Mouse (Mus musculus) MEL (cell line): ENCODE measurements around the gene Parpbp. TPM values are rescaled to one million over a fixed set of nuclear protein-coding genes. Genes with fewer than 3 reads are reported as not detected.

Experiments
- DNase-seq: peaks from one replicate; pipeline ENCODE4 v3.0.0; 2011; ENCODE audit warnings: low read depth, low spot score
- H3K27ac ChIP-seq: 2 replicates; pipeline ENCODE4 v1.5.1; 2012; ENCODE audit warnings: low read depth, mild to moderate bottlenecking, control low read depth, low read length, moderate library complexity; ENCODE audit not compliant: control insufficient read depth
- H3K27me3 ChIP-seq, 2 experiments: fragments of 150-350 bp in 1 of 2; sonication (generic) in 1 of 2; 2 replicates each; pipeline ENCODE4 v1.6.1; 2012; ENCODE audit warnings: low read length in 2 of 2, mild to moderate bottlenecking in 2 of 2, improper control_type of control experiment in 1 of 2, moderate library complexity in 1 of 2; ENCODE audit not compliant: insufficient read depth in 2 of 2, control insufficient read depth in 1 of 2
- H3K36me3 ChIP-seq, 2 experiments: 2 replicates each; pipeline ENCODE4 v1.6.1; 2012 to 2014; ENCODE audit warnings: low read length in 2 of 2, improper control_type of control experiment in 1 of 2, inconsistent platforms in 1 of 2, mild to moderate bottlenecking in 1 of 2; ENCODE audit not compliant: insufficient read depth in 2 of 2, control insufficient read depth in 1 of 2
- H3K4me1 ChIP-seq, 2 experiments: fragments of 150-350 bp in 1 of 2; sonication (generic) in 1 of 2; 2 replicates each; pipeline ENCODE4 v1.6.1; 2012; ENCODE audit warnings: low read length in 2 of 2, improper control_type of control experiment in 1 of 2, mild to moderate bottlenecking in 1 of 2; ENCODE audit not compliant: insufficient read depth in 2 of 2, control insufficient read depth in 1 of 2
- H3K4me3 ChIP-seq, 2 experiments: fragments of 150-350 bp in 1 of 2; sonication (generic) in 1 of 2; 2 replicates each; pipeline ENCODE4 v1.5.1; 2012; ENCODE audit warnings: low read depth in 2 of 2, low read length in 2 of 2, mild to moderate bottlenecking in 2 of 2, moderate library complexity in 2 of 2, control low read depth in 1 of 2, improper control_type of control experiment in 1 of 2; ENCODE audit not compliant: control insufficient read depth in 1 of 2, insufficient read depth in 1 of 2
- H3K79me2 ChIP-seq: 2 replicates; pipeline ENCODE4 v1.6.1; 2012; ENCODE audit warnings: mild to moderate bottlenecking, low read length, moderate library complexity; ENCODE audit not compliant: control insufficient read depth, poor library complexity, insufficient read depth
- H3K9ac ChIP-seq: 2 replicates; pipeline ENCODE4 v1.6.1; 2012; ENCODE audit warnings: low read depth, mild to moderate bottlenecking, control low read depth, low read length, moderate library complexity; ENCODE audit not compliant: control insufficient read depth, poor library complexity, severe bottlenecking
- H3K9me3 ChIP-seq: fragments of 150-350 bp; sonication (generic); replicated peaks from 2 replicates; pipeline ENCODE4 v1.6.1; 2012; ENCODE audit warnings: mild to moderate bottlenecking, low read length, improper control_type of control experiment, moderate library complexity; ENCODE audit not compliant: insufficient read depth
- BHLHE40 ChIP-seq: IDR thresholded peaks from 2 replicates; pipeline ENCODE4 v1.6.1; 2012; ENCODE audit warnings: low read depth, mild to moderate bottlenecking, inconsistent platforms, low read length, improper control_type of control experiment, borderline replicate concordance
- CHD2 ChIP-seq: IDR thresholded peaks from 2 replicates; pipeline ENCODE4 v1.6.1; 2011; ENCODE audit warnings: low read length, improper control_type of control experiment
- E2F4 ChIP-seq: IDR thresholded peaks from 2 replicates; pipeline ENCODE4 v1.6.1; 2011; ENCODE audit warnings: low read depth, low read length, improper control_type of control experiment, borderline replicate concordance
- HCFC1 ChIP-seq: IDR thresholded peaks from 2 replicates; pipeline ENCODE4 v1.6.1; 2012; ENCODE audit warnings: low read depth, mild to moderate bottlenecking, inconsistent platforms, low read length, improper control_type of control experiment, moderate library complexity
- MAFK ChIP-seq: IDR thresholded peaks from 2 replicates; pipeline ENCODE4 v1.6.1; 2011; ENCODE audit warnings: low read depth, mild to moderate bottlenecking, low read length, improper control_type of control experiment, borderline replicate concordance
- MAZ ChIP-seq: IDR thresholded peaks from 2 replicates; pipeline ENCODE4 v1.6.1; 2012; ENCODE audit warnings: low read depth, mild to moderate bottlenecking, inconsistent platforms, low read length, improper control_type of control experiment
- MXI1 ChIP-seq: IDR thresholded peaks from 2 replicates; pipeline ENCODE4 v1.6.1; 2011; ENCODE audit warnings: mild to moderate bottlenecking, low read depth, low read length, improper control_type of control experiment
- MYB ChIP-seq: IDR thresholded peaks from 2 replicates; pipeline ENCODE4 v1.6.1; 2011; ENCODE audit warnings: mild to moderate bottlenecking, low read depth, low read length, improper control_type of control experiment
- MYC ChIP-seq: IDR thresholded peaks from 2 replicates; pipeline ENCODE4 v1.6.1; 2011; ENCODE audit warnings: low read depth, mild to moderate bottlenecking, low read length, improper control_type of control experiment, moderate library complexity
- NRF1 ChIP-seq: IDR thresholded peaks from 2 replicates; pipeline ENCODE4 v1.6.1; 2014; ENCODE audit warnings: low read depth, mild to moderate bottlenecking, inconsistent platforms, low read length, improper control_type of control experiment, moderate library complexity; ENCODE audit not compliant: poor library complexity, insufficient read depth, severe bottlenecking
- POLR2AphosphoS2 ChIP-seq: IDR thresholded peaks from 2 replicates; pipeline ENCODE4 v1.6.1; 2011; ENCODE audit warnings: low read length, improper control_type of control experiment
- RAD21 ChIP-seq: IDR thresholded peaks from 2 replicates; pipeline ENCODE4 v1.6.1; 2011; ENCODE audit warnings: mild to moderate bottlenecking, low read depth, low read length, improper control_type of control experiment
- RCOR1 ChIP-seq: IDR thresholded peaks from 2 replicates; pipeline ENCODE4 v1.6.1; 2012; ENCODE audit warnings: low read depth, mild to moderate bottlenecking, inconsistent platforms, low read length, improper control_type of control experiment
- TBP ChIP-seq: IDR thresholded peaks from 2 replicates; pipeline ENCODE4 v1.8.0; 2011; ENCODE audit warnings: low read depth, low read length, improper control_type of control experiment
- USF1 ChIP-seq: IDR thresholded peaks from 2 replicates; pipeline ENCODE4 v1.6.1; 2014; ENCODE audit warnings: low read depth, mild to moderate bottlenecking, inconsistent platforms, low read length, improper control_type of control experiment, moderate library complexity
- polyA plus RNA-seq, 2 experiments: library from polyadenylated mRNA; stranded (reverse) in 1 of 2; unstranded in 1 of 2; fragments of >175 nt in 1 of 2; fragments of >200 nt in 1 of 2; gene quantifications; 2 replicates each; pipeline versions ENCODE4 v1.2.1 to v1.2.4; 2012; ENCODE audit warnings: low replicate concordance in 2 of 2, low read depth in 1 of 2; ENCODE audit not compliant: insufficient read length in 2 of 2, insufficient read depth in 1 of 2, missing spikeins in 1 of 2
- total RNA-seq: library from RNA; depleted of rRNA; stranded (reverse); fragments of 300-350 nt; gene quantifications from 2 replicates; pipeline ENCODE4 v1.2.3, GENCODE M21; 2012

Parpbp gene
- total and polyA plus RNA-seq, 3 experiments = 14.6 to 17.6 TPM; not detected in 1

GRCm38 (mm10) chr10:88113290-88113689 lies 33.5 kb downstream of the Parpbp start:
- no peaks in the 10 kb centered on the region for H3K4me1 ChIP-seq
- no peaks in the 10 kb centered on the region for H3K27me3 ChIP-seq
- no peaks in the 10 kb centered on the region for H3K79me2 ChIP-seq
- H3K9ac ChIP-seq = no peak overlapping the region
- H3K4me3 ChIP-seq = no peak overlapping the region
- H3K36me3 ChIP-seq = peaks cover 0 to 1% of the 10 kb centered on the region in 2 experiments; a peak in 1 of 4 replicates
- H3K27ac ChIP-seq = no peak overlapping the region
- TF ChIP-seq NRF1 (no peak), BHLHE40 (no peak), RAD21 (no peak), RCOR1 (no peak), MXI1 (no peak), CHD2 (no peak), MYB (no peak), USF1 (no peak), E2F4 (no peak)
- no peak for DNase-seq
- no peaks in the 10 kb centered on the region for H3K9me3 ChIP-seq

- Histone ChIP-seq H3K36me3 (peaks cover 0 to 2% of the 10 kb centered on the region in 2 experiments; a peak in 2 of 4 replicates), H3K4me1 (no peaks in the 10 kb centered on the region), H3K4me3 (no peak overlapping the region), H3K9me3 (no peaks in the 10 kb centered on the region), H3K79me2 (no peaks in the 10 kb centered on the region), H3K27me3 (no peaks in the 10 kb centered on the region), H3K9ac (no peak overlapping the region), H3K27ac (no peak overlapping the region)
- no peak for DNase-seq
- TF ChIP-seq POLR2AphosphoS2 (no peak), MAFK (no peak), MAZ (no peak), HCFC1 (no peak)
These were observed 40.6 kb downstream of the Parpbp start for GRCm38 (mm10) chr10:88106169-88106568.

GRCm38 (mm10) chr10:88090772-88091171 lies 56.0 kb downstream of the Parpbp start, which contains the start of gene Pmch:
Pmch (plus strand) TSS chr10:88091072.
- no peak within 1 kb of the TSS for H3K4me3 ChIP-seq
- no peak for DNase-seq
- no peak within 1 kb of the TSS for H3K27ac ChIP-seq
- TF ChIP-seq TBP = no peak
- TF ChIP-seq E2F4 = no peak
- TF ChIP-seq MYB = no peak
- TF ChIP-seq MYC = no peak
- TF ChIP-seq MAFK = no peak
- TF ChIP-seq, all 39 proteins: peak for 0
- Histone ChIP-seq H3K4me1 (no peaks in the 10 kb centered on the region), H3K27me3 (no peaks in the 10 kb centered on the region), H3K36me3 (peaks cover 0 to 4% of the 10 kb centered on the region in 2 experiments; a peak in 2 of 4 replicates), H3K9me3 (no peaks in the 10 kb centered on the region), H3K79me2 (no peaks in the 10 kb centered on the region), H3K9ac (no peak within 1 kb of the TSS)
